Mouse (Mus musculus) gastrocnemius, postnatal 36 days (tissue): ENCODE data around the gene Itga2b. TPM values are rescaled to one million over a fixed set of nuclear protein-coding genes. Genes with fewer than 3 reads are reported as not detected.

ENCODE experiments used
- microRNA-seq, 2 experiments: library from miRNA; unstranded; fragments of <30 nt; microRNA quantifications; one replicate each; pipeline ENCODE4 v1.2.0; 2021
- total RNA-seq, 2 experiments: library from RNA; stranded (reverse); gene quantifications; 2 replicates each; pipeline ENCODE4 v1.2.3; 2021

Itga2b gene
- total RNA-seq, 2 experiments from 2014 or later = 0.56 to 1.1 TPM

Small RNA genes lying within 50 kb of the gene (microRNA-seq; reads per million reads assigned to microRNA genes)
- gene Mir6930 = 0 reads per million in 2 experiments

Other genes with a start within 250 kb of the Itga2b start
- 10 to 100 TPM; 62.2 to 78.7 TPM for gene Hdac5, start 240.0 kb downstream of the Itga2b start, total RNA-seq
- gene BC030867, start 221.2 kb downstream of the Itga2b start, total RNA-seq = not detected
- 10 to 100 TPM; 76.7 to 88.7 TPM for gene Asb16, start 201.4 kb downstream of the Itga2b start, total RNA-seq
- 10 to 100 TPM; 12.7 to 13.5 TPM for gene Tmub2, start 185.2 kb downstream of the Itga2b start, total RNA-seq
- gene Atxn7l3, start 173.5 kb downstream of the Itga2b start, total RNA-seq = 10 to 100 TPM; 11.4 to 11.9 TPM
- gene Ubtf, start 150.4 kb downstream of the Itga2b start, total RNA-seq = 10 to 100 TPM; 29.1 to 37.7 TPM
- gene Slc4a1, start 103.9 kb downstream of the Itga2b start, total RNA-seq = under 1 TPM in 1 of 2 experiments, not detected in 1; 0.31 TPM
- not detected for gene Rundc3a, start 76.7 kb downstream of the Itga2b start, total RNA-seq
- gene Slc25a39, start 62.2 kb downstream of the Itga2b start, total RNA-seq = 10 to 100 TPM; 56.2 to 64.3 TPM
- gene Grn, start 39.8 kb downstream of the Itga2b start, total RNA-seq = 10 to 100 TPM; 23.5 to 24.8 TPM
- gene Fam171a2, start 22.4 kb downstream of the Itga2b start, total RNA-seq = 1 to 10 TPM; 1.4 to 1.6 TPM
- 10 to 100 TPM; 20.2 to 24.4 TPM for gene Gpatch8, start 86.3 kb upstream of the Itga2b start, total RNA-seq
- not detected for gene Gm11627, start 109.3 kb upstream of the Itga2b start, total RNA-seq
- gene Fzd2, start 134.3 kb upstream of the Itga2b start, total RNA-seq = 1 to 10 TPM; 1.3 to 2.4 TPM
- not detected for gene Meioc, start 193.6 kb upstream of the Itga2b start, total RNA-seq
- gene Ccdc43, start 227.7 kb upstream of the Itga2b start, total RNA-seq = 10 to 100 TPM; 67.5 to 70.1 TPM